In genomic region chrX:168935447-168935846, GRCm38 (mm10) we compare ENCODE assay signal across 10 mouse cellular contexts.
A peak's percentile ranks its signal among the peaks of the same experiment; 100 is the strongest.
DNase-seq lines count a peak whose midpoint lies in the region; ATAC-seq and TF ChIP-seq lines count a peak whose summit lies in the region.
"Had no signal": no experiment of that assay in that cellular context is flagged by ENCODE, and none has a peak within 500 bp of the region (broad histone marks: within the 10 kb centered on the region; RNA-seq: fewer than 3 reads in every experiment).

No protein-coding gene starts in this region.

- no peaks in the 10 kb centered on the region for H3K36me3 ChIP-seq in hindbrain, embryonic 11.5 days (ENCODE audit: control insufficient read depth, insufficient read depth, low read length)
- no peaks in the 10 kb centered on the region for H3K36me3 ChIP-seq in hindbrain, embryonic 13.5 days
- H3K36me3 ChIP-seq in thymus, adult 2 months (ENCODE audit: control insufficient read depth, insufficient read depth, low read length): no peaks in the 10 kb centered on the region
- H3K36me3 ChIP-seq: hindbrain, embryonic 15.5 days had no signal

- whole genome bisulfite sequencing in hindbrain, embryonic 11.5 days: 5% methylated on average over 3 of the region's 3 CpGs
- 7% methylated on average over 3 of the region's 3 CpGs for WGBS in hindbrain, embryonic 13.5 days
- 1% methylated on average over 3 of the region's 3 CpGs for WGBS in thymus, adult 2 months

- TF ChIP-seq CTCF in thymus, adult 2 months (IDR thresholded peaks at IDR 0.05; ENCODE audit: borderline replicate concordance, control insufficient read depth, extremely low read depth, insufficient read depth, low read length, poor library complexity): no peak

- no peak for TF ChIP-seq POLR2A in thymus, adult 2 months (IDR thresholded peaks at IDR 0.05; ENCODE audit: control insufficient read depth, extremely low read depth, insufficient read depth, low read length, poor library complexity)

- H3K4me2 ChIP-seq in hindbrain, embryonic 11.5 days (replicated peaks; ENCODE audit: low read depth, low read length): no peak overlapping the region
- no peak overlapping the region for H3K4me2 ChIP-seq in hindbrain, embryonic 13.5 days
- H3K4me2 ChIP-seq: hindbrain, embryonic 15.5 days had no signal

- no peak for ATAC-seq in hindbrain, embryonic 11.5 days (ENCODE audit: low FRiP score)
- ATAC-seq in hindbrain, embryonic 13.5 days (ENCODE audit: low FRiP score): no peak
- no peak for ATAC-seq in erythroblast, adult 5-6 weeks (replicated peaks; ENCODE audit: low FRiP score, poor library complexity, severe bottlenecking)

- H3K27ac ChIP-seq in hindbrain, embryonic 11.5 days (ENCODE audit: low read depth, low read length): no peak overlapping the region
- no peak overlapping the region for H3K27ac ChIP-seq in hindbrain, embryonic 13.5 days
- H3K27ac ChIP-seq in thymus, adult 2 months (ENCODE audit: control insufficient read depth, insufficient read depth, low read length): no peak overlapping the region
- H3K27ac ChIP-seq: hindbrain, embryonic 15.5 days had no signal

- no peaks in the 10 kb centered on the region for H3K9me3 ChIP-seq in hindbrain, embryonic 11.5 days (ENCODE audit: control insufficient read depth, low read length)
- no peaks in the 10 kb centered on the region for H3K9me3 ChIP-seq in hindbrain, embryonic 13.5 days
- H3K9me3 ChIP-seq: hindbrain, embryonic 15.5 days had no signal

- no peak overlapping the region for H3K9ac ChIP-seq in hindbrain, embryonic 11.5 days (ENCODE audit: low read depth, low read length)
- no peak overlapping the region for H3K9ac ChIP-seq in hindbrain, embryonic 13.5 days
- H3K9ac ChIP-seq: hindbrain, embryonic 15.5 days had no signal

- no peaks in the 10 kb centered on the region for H3K4me1 ChIP-seq in hindbrain, embryonic 11.5 days (replicated peaks; ENCODE audit: control insufficient read depth, insufficient read depth, low read length)
- no peaks in the 10 kb centered on the region for H3K4me1 ChIP-seq in hindbrain, embryonic 13.5 days (replicated peaks)
- no peaks in the 10 kb centered on the region for H3K4me1 ChIP-seq in thymus, adult 2 months (replicated peaks; ENCODE audit: control insufficient read depth, insufficient read depth, low read length)
- H3K4me1 ChIP-seq: hindbrain, embryonic 15.5 days had no signal

- no peaks in the 10 kb centered on the region for H3K27me3 ChIP-seq in hindbrain, embryonic 11.5 days (ENCODE audit: control insufficient read depth, insufficient read depth, low read length)
- H3K27me3 ChIP-seq in hindbrain, embryonic 13.5 days: peaks cover 10% of the 10 kb centered on the region; the same call in 1 of the 2 replicates
- H3K27me3 ChIP-seq in thymus, adult 2 months (ENCODE audit: control insufficient read depth, insufficient read depth, low read length): no peaks in the 10 kb centered on the region

- DNase-seq in hindbrain, embryonic 11.5 days (ENCODE audit: low spot score): peak; percentile 33
- DNase-seq in thymus, adult 2 months: peak; percentile 1
- no peak for DNase-seq in thymus, postnatal 10 days (ENCODE audit: low spot score in 2 of 2)
- peak; percentile 9 for DNase-seq in embryo, embryonic 11.5 days (ENCODE audit: low read depth, low spot score)
- peak; percentile 27 for DNase-seq in naive thymus-derived CD4-positive, alpha-beta T cell, adult 2 months (ENCODE audit: low read depth)
- DNase-seq in gastrocnemius, adult 8-10 months (ENCODE audit: low spot score in 2 of 2): no peak

- H3K4me3 ChIP-seq in hindbrain, embryonic 11.5 days (ENCODE audit: low read depth, low read length): no peak overlapping the region
- H3K4me3 ChIP-seq in hindbrain, embryonic 13.5 days: no peak overlapping the region
- no peak overlapping the region for H3K4me3 ChIP-seq in thymus, adult 2 months (ENCODE audit: control insufficient read depth, insufficient read depth, low read length)
- H3K4me3 ChIP-seq: hindbrain, embryonic 15.5 days; myocyte had no signal

Comparison
In these comparisons a context has a peak if more than half of its experiments do, and no peak if none do; other contexts are left out.
1. DNase-seq: peak in hindbrain, embryonic 11.5 days (single experiment), thymus, adult 2 months (single experiment), embryo, embryonic 11.5 days (single experiment) and naive thymus-derived CD4-positive, alpha-beta T cell, adult 2 months (single experiment); none in thymus, postnatal 10 days (0 of 2) and gastrocnemius, adult 8-10 months (0 of 2).